Mouse (Mus musculus): ENCODE measurements around the gene Kif18a. TPM values are rescaled to one million over a fixed set of nuclear protein-coding genes. Genes with fewer than 3 reads are reported as not detected.

Gene Kif18a
- total and polyA plus RNA-seq, 3 experiments: 0.08 to 0.59 (median 0.50) TPM

DNA sequence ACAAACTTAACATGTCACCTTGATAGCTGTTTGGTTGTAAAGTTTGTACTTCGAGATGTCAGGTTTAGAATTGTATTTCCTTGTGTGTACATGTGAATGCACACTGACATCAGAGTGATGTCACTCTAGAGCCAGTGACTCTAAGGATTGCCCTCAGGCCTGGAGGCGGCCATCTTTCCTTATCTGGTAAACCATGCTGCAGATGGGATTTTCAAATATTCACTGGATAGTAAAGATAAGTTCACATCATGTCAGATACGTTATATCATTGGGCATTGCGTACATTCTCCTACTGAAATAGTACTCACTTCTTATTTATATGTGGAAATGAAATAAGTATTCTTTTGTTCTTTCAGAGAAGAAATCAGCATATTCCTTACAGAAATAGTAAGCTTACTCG, 15.7 kb downstream of the Kif18a start:
- no peak for DNase-seq
- Histone ChIP-seq H3K27me3 (ENCODE audit: control insufficient read depth, insufficient read depth, low read length) (no peaks in the 10 kb centered on the region), H3K9ac (ENCODE audit: low read depth, low read length) (no peak overlapping the region), H3K4me3 (no peak overlapping the region), H3K27ac (no peak overlapping the region), H3K36me3 (ENCODE audit: control insufficient read depth, insufficient read depth, low read length) (no peaks in the 10 kb centered on the region), H3K79me2 (replicated peaks; ENCODE audit: control insufficient read depth, insufficient read depth, low read length) (no peaks in the 10 kb centered on the region), H3K4me1 (ENCODE audit: control insufficient read depth, insufficient read depth, low read length) (no peaks in the 10 kb centered on the region)
- WGBS: 88% methylated on average over 5 of the region's 5 CpGs
- intact Hi-C loops (cut with DNase I): no loop called here
- TF ChIP-seq EP300 (IDR thresholded peaks at IDR 0.05; ENCODE audit: insufficient read depth, low read depth, low read length) (no peak), CTCF (IDR thresholded peaks at IDR 0.05) (no peak), POLR2A (IDR thresholded peaks at IDR 0.05; ENCODE audit: insufficient read depth, low read depth, low read length) (no peak)

DNA sequence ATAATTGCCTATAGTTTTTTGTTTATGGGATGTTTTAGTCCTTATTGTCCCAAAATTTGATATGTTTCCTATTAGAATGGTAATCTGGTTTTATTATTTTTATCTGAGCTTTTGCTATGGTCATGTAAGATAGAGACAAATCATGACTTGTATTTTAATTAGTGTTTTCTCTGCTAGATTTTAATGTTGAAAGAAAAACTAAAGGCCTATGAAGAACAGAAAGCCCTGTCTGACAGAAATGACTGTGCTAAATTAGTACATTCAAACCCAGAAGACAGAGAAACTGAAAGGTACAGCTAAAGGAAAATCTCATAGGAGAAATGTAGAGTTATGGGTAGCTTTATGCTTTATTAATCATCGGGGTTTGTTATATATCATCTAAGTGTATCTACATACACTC, 17.6 kb downstream of the Kif18a start:
- TF ChIP-seq POLR2A (IDR thresholded peaks at IDR 0.05; ENCODE audit: insufficient read depth, low read depth, low read length) (no peak), EP300 (IDR thresholded peaks at IDR 0.05; ENCODE audit: insufficient read depth, low read depth, low read length) (no peak), CTCF (IDR thresholded peaks at IDR 0.05) (no peak)
- H3K36me3 ChIP-seq (ENCODE audit: control insufficient read depth, insufficient read depth, low read length): no peaks in the 10 kb centered on the region
- no peaks in the 10 kb centered on the region for H3K27me3 ChIP-seq (ENCODE audit: control insufficient read depth, insufficient read depth, low read length)
- H3K4me3 ChIP-seq: no peak overlapping the region
- no peak for DNase-seq
- intact Hi-C loops (cut with DNase I): no loop called here
- H3K27ac ChIP-seq: no peak overlapping the region
- WGBS: 98% methylated on average over 1 of the region's 1 CpGs
- no peak overlapping the region for H3K9ac ChIP-seq (ENCODE audit: low read depth, low read length)
- H3K79me2 ChIP-seq (replicated peaks; ENCODE audit: control insufficient read depth, insufficient read depth, low read length): no peaks in the 10 kb centered on the region
- no peaks in the 10 kb centered on the region for H3K4me1 ChIP-seq (ENCODE audit: control insufficient read depth, insufficient read depth, low read length)

DNA sequence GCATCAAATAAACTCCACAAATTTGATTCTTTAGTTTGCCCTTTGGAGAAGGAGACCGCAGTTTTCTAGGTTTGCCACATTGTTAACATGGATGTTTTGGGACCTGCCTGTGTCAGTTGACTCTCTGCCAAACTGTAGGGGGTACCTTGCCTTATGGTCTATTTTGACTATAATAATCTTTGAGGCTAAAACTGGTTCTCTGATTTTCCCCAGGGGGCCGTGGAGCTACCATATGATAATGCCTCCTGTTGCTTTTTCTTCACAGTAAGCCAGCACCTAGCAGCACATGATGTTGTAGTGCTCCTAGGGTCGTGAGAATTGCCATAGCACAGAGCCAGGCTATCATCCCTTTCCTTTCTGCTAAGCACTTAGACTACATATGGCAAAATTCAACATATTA, 21.7 kb downstream of the Kif18a start:
- H3K9ac ChIP-seq (ENCODE audit: low read depth, low read length): no peak overlapping the region
- 89% methylated on average over 3 of the region's 3 CpGs for WGBS
- H3K79me2 ChIP-seq (replicated peaks; ENCODE audit: control insufficient read depth, insufficient read depth, low read length): no peaks in the 10 kb centered on the region
- no peak for DNase-seq
- no peaks in the 10 kb centered on the region for H3K4me1 ChIP-seq (ENCODE audit: control insufficient read depth, insufficient read depth, low read length)
- H3K27ac ChIP-seq: no peak overlapping the region
- no peaks in the 10 kb centered on the region for H3K27me3 ChIP-seq (ENCODE audit: control insufficient read depth, insufficient read depth, low read length)
- intact Hi-C loops (cut with DNase I): no loop called here
- no peaks in the 10 kb centered on the region for H3K36me3 ChIP-seq (ENCODE audit: control insufficient read depth, insufficient read depth, low read length)
- no peak overlapping the region for H3K4me3 ChIP-seq
- no peak for TF ChIP-seq POLR2A (IDR thresholded peaks at IDR 0.05; ENCODE audit: insufficient read depth, low read depth, low read length)
- TF ChIP-seq EP300 (IDR thresholded peaks at IDR 0.05; ENCODE audit: insufficient read depth, low read depth, low read length): no peak
- TF ChIP-seq CTCF (IDR thresholded peaks at IDR 0.05): no peak

DNA sequence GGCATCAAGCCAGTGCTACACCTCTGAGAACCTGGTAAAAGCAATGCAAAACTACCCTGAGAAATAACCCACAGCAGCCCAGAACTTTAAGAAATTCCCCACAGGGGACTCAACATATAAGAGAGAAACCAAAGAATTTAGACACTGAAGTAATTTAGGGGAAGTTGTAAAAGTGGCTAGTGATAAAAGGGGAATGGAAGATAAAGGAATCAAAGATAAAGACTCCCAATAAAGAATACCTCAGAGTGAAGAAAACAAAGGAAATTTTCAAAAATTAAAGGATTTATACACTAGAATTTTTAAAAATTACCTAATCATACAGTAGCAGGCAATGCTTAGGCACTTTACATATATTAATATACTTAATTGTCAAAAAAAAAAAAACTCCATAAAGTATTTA, 23.1 kb downstream of the Kif18a start:
- DNase-seq: no peak
- Histone ChIP-seq H3K27ac (no peak overlapping the region), H3K36me3 (ENCODE audit: control insufficient read depth, insufficient read depth, low read length) (no peaks in the 10 kb centered on the region), H3K27me3 (ENCODE audit: control insufficient read depth, insufficient read depth, low read length) (no peaks in the 10 kb centered on the region), H3K79me2 (replicated peaks; ENCODE audit: control insufficient read depth, insufficient read depth, low read length) (no peaks in the 10 kb centered on the region), H3K4me1 (ENCODE audit: control insufficient read depth, insufficient read depth, low read length) (no peaks in the 10 kb centered on the region), H3K4me3 (no peak overlapping the region), H3K9ac (ENCODE audit: low read depth, low read length) (no peak overlapping the region)
- TF ChIP-seq CTCF (IDR thresholded peaks at IDR 0.05) (no peak), EP300 (IDR thresholded peaks at IDR 0.05; ENCODE audit: insufficient read depth, low read depth, low read length) (no peak), POLR2A (IDR thresholded peaks at IDR 0.05; ENCODE audit: insufficient read depth, low read depth, low read length) (no peak)
- intact Hi-C loops (cut with DNase I): no loop called here

DNA sequence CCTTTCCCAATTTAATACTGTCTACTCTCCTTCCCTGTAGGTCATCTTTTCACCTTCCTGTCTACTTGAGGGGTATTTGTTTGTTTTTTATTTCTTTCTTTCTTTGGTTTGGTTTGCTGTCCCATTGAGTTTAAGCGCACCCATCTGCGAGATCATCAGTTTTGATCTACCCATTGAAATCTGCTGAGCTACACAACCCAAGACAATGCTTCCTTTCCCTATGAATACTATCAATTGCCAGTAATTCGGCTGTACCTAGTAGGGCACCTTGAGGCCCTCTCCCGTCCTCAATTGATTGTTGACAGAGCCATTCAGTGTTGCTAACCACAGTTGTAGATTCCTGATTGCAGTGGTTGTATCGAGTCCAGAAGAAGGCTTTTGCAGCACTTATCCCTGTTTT, 30.8 kb downstream of the Kif18a start:
- Histone ChIP-seq H3K4me1 (ENCODE audit: control insufficient read depth, insufficient read depth, low read length) (no peaks in the 10 kb centered on the region), H3K79me2 (replicated peaks; ENCODE audit: control insufficient read depth, insufficient read depth, low read length) (no peaks in the 10 kb centered on the region), H3K9ac (ENCODE audit: low read depth, low read length) (no peak overlapping the region), H3K36me3 (ENCODE audit: control insufficient read depth, insufficient read depth, low read length) (no peaks in the 10 kb centered on the region), H3K27ac (no peak overlapping the region), H3K27me3 (ENCODE audit: control insufficient read depth, insufficient read depth, low read length) (no peaks in the 10 kb centered on the region), H3K4me3 (no peak overlapping the region)
- 97% methylated on average over 5 of the region's 5 CpGs for WGBS
- intact Hi-C loops (cut with DNase I): no loop called here
- TF ChIP-seq EP300 (IDR thresholded peaks at IDR 0.05; ENCODE audit: insufficient read depth, low read depth, low read length) (no peak), CTCF (IDR thresholded peaks at IDR 0.05) (no peak), POLR2A (IDR thresholded peaks at IDR 0.05; ENCODE audit: insufficient read depth, low read depth, low read length) (no peak)
- DNase-seq: no peak

DNA sequence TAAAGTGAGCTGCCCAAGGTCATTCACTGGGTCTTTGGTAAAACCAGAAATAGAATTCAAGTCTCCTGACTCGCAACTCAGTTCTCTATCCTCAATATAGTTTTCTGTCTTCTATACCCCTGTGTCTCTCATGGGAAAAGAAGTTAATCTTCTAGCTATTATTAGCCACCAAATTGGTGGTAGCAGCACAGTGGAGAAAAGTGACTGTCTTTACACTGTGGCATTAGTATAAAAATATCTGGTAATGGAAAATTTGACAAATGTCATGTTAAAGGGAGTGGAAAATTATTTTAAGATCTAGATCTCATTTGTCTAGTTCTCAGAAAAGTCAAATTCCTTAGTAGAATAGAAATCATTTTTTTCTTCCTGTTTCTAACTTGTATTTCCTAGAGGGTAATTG, 51.3 kb downstream of the Kif18a start:
- H3K27me3 ChIP-seq (ENCODE audit: control insufficient read depth, insufficient read depth, low read length): no peaks in the 10 kb centered on the region
- H3K27ac ChIP-seq: no peak overlapping the region
- H3K4me1 ChIP-seq (ENCODE audit: control insufficient read depth, insufficient read depth, low read length): no peaks in the 10 kb centered on the region
- DNase-seq: no peak
- no peak for TF ChIP-seq POLR2A (IDR thresholded peaks at IDR 0.05; ENCODE audit: insufficient read depth, low read depth, low read length)
- TF ChIP-seq CTCF (IDR thresholded peaks at IDR 0.05): no peak
- no peak for TF ChIP-seq EP300 (IDR thresholded peaks at IDR 0.05; ENCODE audit: insufficient read depth, low read depth, low read length)
- H3K79me2 ChIP-seq (replicated peaks; ENCODE audit: control insufficient read depth, insufficient read depth, low read length): no peaks in the 10 kb centered on the region
- H3K4me3 ChIP-seq: no peak overlapping the region
- no peak overlapping the region for H3K9ac ChIP-seq (ENCODE audit: low read depth, low read length)
- intact Hi-C loops (cut with DNase I): no loop called here
- no peaks in the 10 kb centered on the region for H3K36me3 ChIP-seq (ENCODE audit: control insufficient read depth, insufficient read depth, low read length)
- 68% methylated on average over 1 of the region's 1 CpGs for WGBS
